Mouse (Mus musculus) liver, embryonic 11.5 days (tissue): ENCODE measurements at regions not wholly inside any gene's neighbourhood (a gene's known extent, or its start where the extent isn't known, plus 50 kb on each side); places are given as distances from the start of the nearest gene placed in this dataset.

Source experiments
- ATAC-seq: fragments of 200-750 bp; cut with Nextera tagmentation; replicated peaks from 2 replicates; pipeline ENCODE4 v1.8.0; 2017; ENCODE audit warnings: moderate number of reproducible peaks, mild to moderate bottlenecking, moderate TSS enrichment, moderate library complexity; ENCODE audit not compliant: low FRiP score
- DNase-seq: peaks from one replicate; pipeline ENCODE4 v3.0.0-alpha.2; 2017; ENCODE audit warnings: low spot score
- H3K27ac ChIP-seq: fragments of 300-500 bp; sonication (generic); 2 replicates; pipeline ENCODE4 v1.5.1; 2014; ENCODE audit warnings: mild to moderate bottlenecking, low read depth, low read length, control low read depth
- H3K27me3 ChIP-seq: fragments of 300-500 bp; sonication (generic); replicated peaks from 2 replicates; pipeline ENCODE4 v1.6.1; 2014; ENCODE audit warnings: low read length, mixed read lengths; ENCODE audit not compliant: control insufficient read depth, insufficient read depth
- H3K36me3 ChIP-seq: fragments of 300-500 bp; sonication (generic); 2 replicates; pipeline ENCODE4 v1.6.1; 2014; ENCODE audit warnings: mild to moderate bottlenecking, low read length, moderate library complexity, mixed read lengths; ENCODE audit not compliant: control insufficient read depth, insufficient read depth
- H3K4me1 ChIP-seq: fragments of 300-500 bp; sonication (generic); replicated peaks from 2 replicates; pipeline ENCODE4 v1.6.1; 2014; ENCODE audit warnings: low read length, mixed read lengths; ENCODE audit not compliant: control insufficient read depth, insufficient read depth
- H3K4me2 ChIP-seq: fragments of 300-500 bp; sonication (generic); 2 replicates; pipeline ENCODE4 v1.6.1; 2014; ENCODE audit warnings: mild to moderate bottlenecking, control low read depth, moderate library complexity
- H3K4me3 ChIP-seq: fragments of 300-500 bp; sonication (generic); 2 replicates; pipeline ENCODE4 v1.5.1; 2014; ENCODE audit warnings: low read depth, low read length, control low read depth
- H3K9ac ChIP-seq: fragments of 300-500 bp; sonication (generic); 2 replicates; pipeline ENCODE4 v1.6.1; 2014; ENCODE audit warnings: low read depth, low read length, control low read depth
- H3K9me3 ChIP-seq: fragments of 300-500 bp; sonication (generic); 2 replicates; pipeline ENCODE4 v1.6.1; 2016; ENCODE audit warnings: low read length, inconsistent platforms, mixed read lengths; ENCODE audit not compliant: control insufficient read depth
- WGBS: fragments of 180-500 bp; shearing (Covaris S2); extraction: QIAGEN DNeasy Blood & Tissue Kit; methylation state at CpG from one replicate; pipeline ENCODE4 v1.1.7; 2014; 5-methylcytosine and 5-hydroxymethylcytosine counted together

DNA sequence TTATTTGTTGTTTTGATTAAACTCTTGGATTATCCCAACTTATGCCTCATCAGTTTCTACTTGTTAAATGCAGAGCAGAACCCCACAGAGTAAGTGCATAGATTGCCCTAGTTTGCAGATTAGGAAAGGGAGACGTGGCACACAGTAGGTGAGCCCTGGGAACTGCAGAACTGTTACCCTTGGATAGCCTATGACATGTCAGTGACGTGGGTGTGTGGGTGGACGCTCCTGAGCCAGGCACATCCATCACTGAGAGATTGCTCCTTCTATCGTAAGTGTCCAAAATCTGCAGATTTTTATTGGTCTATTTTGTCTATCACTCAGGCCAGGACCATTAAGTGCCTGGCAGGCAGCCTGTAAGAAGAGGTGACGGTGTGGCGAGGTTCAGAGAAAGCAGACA, 389.8 kb downstream of the Slc4a3 start:
- Histone ChIP-seq H3K9me3 (no peaks in the 10 kb centered on the region), H3K27ac (no peak overlapping the region), H3K4me2 (no peak overlapping the region), H3K4me3 (no peak overlapping the region), H3K4me1 (no peaks in the 10 kb centered on the region), H3K9ac (no peak overlapping the region), H3K36me3 (no peaks in the 10 kb centered on the region), H3K27me3 (no peaks in the 10 kb centered on the region)
- ATAC-seq (no peak), DNase-seq (no peak)
- 74% methylated on average over 6 of the region's 6 CpGs for WGBS

DNA sequence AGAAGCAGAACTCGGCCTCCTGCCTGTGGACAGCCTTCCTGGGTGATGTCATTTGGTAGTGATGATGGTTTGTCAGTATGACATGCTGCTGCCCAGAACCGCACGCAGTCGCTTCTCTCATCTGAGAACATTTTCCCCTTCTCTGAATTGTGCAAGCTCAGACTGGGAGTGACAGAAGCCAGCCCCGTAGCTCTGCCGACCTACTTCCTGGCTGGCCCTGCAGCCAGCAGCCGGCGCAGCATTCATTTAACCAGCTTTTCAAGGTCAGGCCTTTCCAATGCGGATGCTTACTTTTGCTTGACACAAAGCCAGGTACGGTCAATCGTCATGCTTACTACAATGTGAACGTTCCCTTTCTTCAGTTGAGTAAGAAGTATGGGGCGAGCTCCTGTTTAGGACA, 390.5 kb downstream of the Slc4a3 start:
- no peak for DNase-seq
- no peak overlapping the region for H3K4me3 ChIP-seq
- H3K36me3 ChIP-seq: no peaks in the 10 kb centered on the region
- H3K4me2 ChIP-seq: no peak overlapping the region
- H3K9ac ChIP-seq: no peak overlapping the region
- H3K27me3 ChIP-seq: no peaks in the 10 kb centered on the region
- 56% methylated on average over 13 of the region's 13 CpGs for WGBS
- no peaks in the 10 kb centered on the region for H3K9me3 ChIP-seq
- ATAC-seq: no peak
- H3K27ac ChIP-seq: no peak overlapping the region
- no peaks in the 10 kb centered on the region for H3K4me1 ChIP-seq

DNA sequence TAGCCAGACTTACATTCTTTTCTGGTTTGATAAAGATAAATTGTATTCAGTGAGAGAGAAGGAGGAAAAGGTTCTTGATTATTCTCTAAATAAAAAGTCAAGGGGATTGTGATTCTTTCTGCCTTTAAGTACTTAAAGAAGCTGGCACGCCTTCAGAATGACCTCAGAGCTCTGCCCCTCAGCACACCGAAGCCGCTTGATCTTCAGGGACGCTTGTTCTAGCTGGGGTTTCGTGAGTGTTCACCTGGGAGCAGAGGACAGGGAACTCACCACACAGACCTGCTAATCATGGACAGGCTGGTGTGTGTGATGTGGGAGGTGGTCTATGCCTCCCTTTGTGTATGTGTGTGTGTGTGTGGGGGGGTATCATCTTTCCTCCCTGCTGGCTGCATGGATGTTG, 391.3 kb downstream of the Slc4a3 start:
- Histone ChIP-seq H3K4me2 (no peak overlapping the region), H3K27me3 (no peaks in the 10 kb centered on the region), H3K9ac (no peak overlapping the region), H3K9me3 (no peaks in the 10 kb centered on the region), H3K4me3 (no peak overlapping the region), H3K36me3 (no peaks in the 10 kb centered on the region), H3K27ac (no peak overlapping the region), H3K4me1 (no peaks in the 10 kb centered on the region)
- DNase-seq (no peak), ATAC-seq (no peak)
- 82% methylated on average over 5 of the region's 5 CpGs for WGBS

DNA sequence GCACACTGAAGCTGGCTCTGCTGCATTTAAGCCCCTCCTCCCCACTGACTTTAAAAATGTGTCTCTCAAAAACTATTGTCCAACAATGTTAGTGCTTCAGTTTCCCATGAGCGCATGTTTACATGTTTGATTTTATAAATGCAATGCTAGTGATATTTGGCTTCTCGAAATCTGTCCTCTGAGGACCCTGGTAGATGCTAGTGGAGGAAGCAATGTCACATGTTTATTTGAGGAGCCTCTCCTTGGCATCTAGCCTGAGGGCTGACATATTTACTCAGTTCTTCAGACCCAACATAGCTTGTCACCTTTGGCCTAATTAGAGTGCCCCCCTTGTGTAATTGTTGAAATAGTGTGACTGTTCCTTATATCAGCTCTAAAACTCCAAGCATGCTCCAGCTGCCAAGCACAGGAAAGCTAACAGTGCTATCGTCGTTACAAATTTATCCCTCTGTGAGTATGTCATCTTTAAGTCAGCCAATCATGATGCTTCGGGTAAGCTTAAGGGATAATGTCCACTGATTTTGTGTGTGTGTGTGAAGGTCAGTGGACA, 400.3 kb downstream of the Slc4a3 start:
- Histone ChIP-seq H3K9me3 (no peaks in the 10 kb centered on the region), H3K4me1 (0 out of 2 replicates have a peak, but pooled peaks cover 2% of the 10 kb centered on the region), H3K9ac (no peak overlapping the region), H3K27ac (no peak overlapping the region), H3K36me3 (no peaks in the 10 kb centered on the region), H3K27me3 (no peaks in the 10 kb centered on the region), H3K4me2 (no peak overlapping the region), H3K4me3 (no peak overlapping the region)
- DNase-seq (no peak), ATAC-seq (no peak)
- 77% methylated on average over 5 of the region's 5 CpGs for WGBS

DNA sequence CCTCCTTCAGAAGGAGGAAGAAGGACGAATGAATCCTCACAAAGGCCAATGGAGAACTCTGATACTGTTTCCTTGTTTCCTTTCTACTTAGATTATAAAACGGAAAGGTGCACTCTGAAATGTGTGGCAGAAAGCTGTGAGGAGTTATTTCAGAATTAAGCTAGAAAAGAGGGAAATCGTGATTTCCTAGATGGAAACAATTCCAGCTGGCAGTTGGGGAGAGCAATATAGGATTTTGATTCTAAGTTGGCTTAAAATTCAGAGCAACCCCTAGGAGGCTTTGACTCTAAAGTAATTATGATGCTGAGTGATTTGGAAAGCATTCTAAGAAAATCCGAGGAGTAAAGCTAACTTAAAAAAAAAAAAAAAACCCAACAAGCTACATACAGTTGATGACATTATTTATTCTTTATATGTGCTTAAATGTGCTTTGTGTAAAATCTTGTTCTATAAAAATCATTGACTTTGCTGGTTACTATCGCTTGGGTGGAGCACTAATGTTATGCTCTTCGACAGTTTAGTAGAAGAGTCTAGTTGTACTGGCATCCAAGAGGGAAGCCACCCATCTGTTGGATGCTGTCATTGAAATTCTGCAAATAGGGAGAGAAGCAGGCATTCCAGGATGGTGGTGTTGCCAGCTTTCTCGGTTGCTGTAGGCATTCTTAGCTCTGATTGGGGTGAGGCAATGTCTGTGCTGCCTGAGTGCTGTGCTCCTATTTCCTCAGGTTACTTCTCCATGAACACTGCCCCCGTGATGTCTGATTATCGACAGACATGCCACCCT, 432.3 kb downstream of the Slc4a3 start:
- WGBS: 81% methylated on average over 9 of the region's 9 CpGs
- no peak overlapping the region for H3K27ac ChIP-seq
- H3K4me1 ChIP-seq: no peaks in the 10 kb centered on the region
- ATAC-seq (no peak), DNase-seq (no peak)
- no peak overlapping the region for H3K9ac ChIP-seq
- no peak overlapping the region for H3K4me3 ChIP-seq
- no peaks in the 10 kb centered on the region for H3K27me3 ChIP-seq
- H3K9me3 ChIP-seq: no peaks in the 10 kb centered on the region
- H3K36me3 ChIP-seq: no peaks in the 10 kb centered on the region
- H3K4me2 ChIP-seq: no peak overlapping the region

DNA sequence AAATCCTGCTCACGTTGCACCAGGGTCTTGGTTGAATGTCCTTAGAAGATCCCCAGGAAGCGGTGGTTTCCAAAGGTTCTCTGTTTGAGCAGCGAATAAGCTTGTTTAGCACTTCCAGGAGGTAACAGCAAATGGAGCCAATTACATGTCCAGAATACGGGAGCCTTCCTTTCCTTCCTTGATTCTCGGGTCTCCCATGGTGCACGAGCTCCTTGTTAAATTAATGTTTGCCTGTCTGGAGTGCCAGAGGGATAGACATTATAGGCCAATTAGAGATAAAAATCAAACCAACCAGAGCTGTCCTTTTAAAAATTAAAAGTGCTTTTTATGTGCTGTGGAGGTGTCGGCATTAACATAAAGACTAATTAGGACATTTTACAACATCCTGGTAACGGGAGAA, 437.0 kb downstream of the Slc4a3 start:
- Histone ChIP-seq H3K9me3 (no peaks in the 10 kb centered on the region), H3K27ac (no peak overlapping the region), H3K4me2 (no peak overlapping the region), H3K4me1 (no peaks in the 10 kb centered on the region), H3K4me3 (no peak overlapping the region), H3K27me3 (no peaks in the 10 kb centered on the region), H3K36me3 (no peaks in the 10 kb centered on the region), H3K9ac (no peak overlapping the region)
- no peak for ATAC-seq
- WGBS: 67% methylated on average over 8 of the region's 8 CpGs
- no peak for DNase-seq

DNA sequence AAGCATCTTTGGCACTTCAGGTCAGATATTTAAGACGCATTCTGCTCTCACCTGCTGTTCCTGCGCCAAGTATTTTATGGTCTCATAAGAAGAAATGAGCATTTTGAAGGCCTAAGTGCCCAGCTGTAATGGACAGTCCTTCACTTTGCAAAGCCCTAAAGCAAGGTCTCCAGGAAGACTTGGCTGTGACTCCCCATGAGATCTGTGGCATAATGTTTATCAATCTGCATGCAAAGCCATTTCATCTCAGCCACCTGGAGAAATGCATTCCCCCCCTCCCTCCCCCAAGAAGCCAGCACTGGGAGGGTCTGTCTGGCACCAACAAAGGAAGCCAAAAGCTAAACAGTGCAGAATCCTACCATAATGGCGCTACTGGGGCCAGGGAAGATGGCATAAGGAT, 437.4 kb downstream of the Slc4a3 start:
- no peak overlapping the region for H3K27ac ChIP-seq
- H3K4me3 ChIP-seq: no peak overlapping the region
- no peaks in the 10 kb centered on the region for H3K4me1 ChIP-seq
- H3K27me3 ChIP-seq: no peaks in the 10 kb centered on the region
- DNase-seq (no peak), ATAC-seq (no peak)
- no peak overlapping the region for H3K9ac ChIP-seq
- H3K4me2 ChIP-seq: no peak overlapping the region
- H3K36me3 ChIP-seq: no peaks in the 10 kb centered on the region
- WGBS: 92% methylated on average over 3 of the region's 3 CpGs
- no peaks in the 10 kb centered on the region for H3K9me3 ChIP-seq

DNA sequence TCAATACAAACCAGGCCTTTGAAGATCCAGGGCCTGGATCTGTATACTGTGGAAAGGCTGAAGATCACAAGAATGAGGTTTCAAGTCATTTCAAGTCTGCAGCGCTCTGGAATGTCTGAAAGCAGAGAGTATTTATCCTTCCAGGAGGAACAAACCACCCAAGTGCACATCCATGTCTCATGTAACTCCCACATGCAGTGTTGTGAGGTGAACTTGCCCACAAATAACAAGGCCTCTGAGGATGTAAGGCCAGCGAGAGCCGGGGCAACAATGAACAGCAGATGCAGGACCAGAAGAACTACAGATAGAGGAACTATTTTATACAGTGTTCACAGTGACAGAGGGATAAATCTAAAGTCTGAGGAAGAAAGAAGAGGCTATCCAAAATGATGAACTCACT, 442.4 kb downstream of the Slc4a3 start:
- Histone ChIP-seq H3K9me3 (no peaks in the 10 kb centered on the region), H3K27me3 (no peaks in the 10 kb centered on the region), H3K4me1 (no peaks in the 10 kb centered on the region), H3K27ac (no peak overlapping the region), H3K4me3 (no peak overlapping the region), H3K36me3 (no peaks in the 10 kb centered on the region), H3K9ac (no peak overlapping the region), H3K4me2 (no peak overlapping the region)
- ATAC-seq: no peak
- 81% methylated on average over 3 of the region's 3 CpGs for WGBS
- DNase-seq: no peak

DNA sequence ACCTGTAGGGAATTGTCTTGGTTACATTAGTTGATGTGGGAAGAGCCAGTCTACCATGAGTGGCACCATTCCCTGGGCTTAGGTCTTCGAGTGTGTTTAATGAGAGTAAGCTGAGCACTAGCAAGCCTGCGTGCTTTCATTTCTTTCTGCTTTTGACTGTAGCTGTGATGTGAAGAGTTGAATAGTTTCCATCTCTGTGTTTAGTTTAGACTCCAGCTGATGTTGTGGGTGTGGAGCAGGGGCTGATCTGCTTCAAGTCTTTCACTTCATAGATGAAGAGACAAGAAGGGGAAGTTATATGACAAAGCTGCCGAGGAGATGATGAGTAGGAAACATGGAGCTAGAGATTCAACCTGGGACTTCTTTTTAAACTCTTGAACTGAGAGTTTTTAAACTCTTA, 446.0 kb downstream of the Slc4a3 start:
- WGBS: 84% methylated on average over 3 of the region's 3 CpGs
- no peak overlapping the region for H3K4me3 ChIP-seq
- ATAC-seq: no peak
- no peak overlapping the region for H3K9ac ChIP-seq
- no peaks in the 10 kb centered on the region for H3K9me3 ChIP-seq
- no peaks in the 10 kb centered on the region for H3K27me3 ChIP-seq
- DNase-seq: no peak
- no peaks in the 10 kb centered on the region for H3K36me3 ChIP-seq
- H3K27ac ChIP-seq: no peak overlapping the region
- no peaks in the 10 kb centered on the region for H3K4me1 ChIP-seq
- H3K4me2 ChIP-seq: no peak overlapping the region
